Mouse (Mus musculus): ENCODE data around the gene Srgap2.

GRCm38 (mm10) chr1:131278606-131279455, 248.3 kb downstream of the Srgap2 start:
- TF ChIP-seq POLR2A (IDR thresholded peaks at IDR 0.05; ENCODE audit: borderline replicate concordance, low read depth, low read length) (no peak), CTCF (IDR thresholded peaks at IDR 0.05; ENCODE audit: low read depth, low read length) (no peak)

All from bone marrow macrophage, adult 2 months (primary cell).